Mouse (Mus musculus) hindbrain, embryonic 10.5 days (tissue): ENCODE data around the gene Ubxn11. TPM values are rescaled to one million over a fixed set of nuclear protein-coding genes. Genes with fewer than 3 reads are reported as not detected.

Source experiments
- DNase-seq: peaks from one replicate; pipeline ENCODE4 v3.0.0-alpha.2; 2017; ENCODE audit warnings: low spot score
- H3K27ac ChIP-seq: fragments of 300-500 bp; sonication (generic); 2 replicates; pipeline ENCODE4 v1.5.1; 2016; ENCODE audit warnings: mild to moderate bottlenecking, moderate library complexity
- H3K27me3 ChIP-seq: fragments of 300-500 bp; sonication (generic); 2 replicates; pipeline ENCODE4 v1.6.1; 2016; ENCODE audit warnings: mild to moderate bottlenecking; ENCODE audit not compliant: poor library complexity, insufficient read depth, severe bottlenecking
- H3K36me3 ChIP-seq: fragments of 300-500 bp; sonication (generic); 2 replicates; pipeline ENCODE4 v1.6.1; 2016; ENCODE audit warnings: mild to moderate bottlenecking, moderate library complexity
- H3K4me1 ChIP-seq: fragments of 300-500 bp; sonication (generic); replicated peaks from 2 replicates; pipeline ENCODE4 v1.6.1; 2016; ENCODE audit warnings: mild to moderate bottlenecking
- H3K4me3 ChIP-seq: fragments of 300-500 bp; sonication (generic); 2 replicates; pipeline ENCODE4 v1.5.1; 2016; ENCODE audit warnings: mild to moderate bottlenecking, moderate library complexity
- H3K9me3 ChIP-seq: fragments of 300-500 bp; sonication (generic); 2 replicates; pipeline ENCODE4 v1.6.1; 2016; ENCODE audit warnings: mild to moderate bottlenecking, moderate library complexity
- WGBS: fragments of 180-500 bp; shearing (Covaris S2); methylation state at CpG from one replicate; pipeline ENCODE4 v1.1.7; 2016; 5-methylcytosine and 5-hydroxymethylcytosine counted together
- polyA plus RNA-seq: library from polyadenylated mRNA; unstranded; fragments of >200 nt; fragmentation: Nextera tagmentation; extraction: Ambion mirVana; gene quantifications from 2 replicates; pipeline ENCODE4 v1.2.1, GENCODE M21; 2016

Ubxn11 gene
- polyA plus RNA-seq, 1 experiment from 2014 or later: 11.2 TPM

DNA sequence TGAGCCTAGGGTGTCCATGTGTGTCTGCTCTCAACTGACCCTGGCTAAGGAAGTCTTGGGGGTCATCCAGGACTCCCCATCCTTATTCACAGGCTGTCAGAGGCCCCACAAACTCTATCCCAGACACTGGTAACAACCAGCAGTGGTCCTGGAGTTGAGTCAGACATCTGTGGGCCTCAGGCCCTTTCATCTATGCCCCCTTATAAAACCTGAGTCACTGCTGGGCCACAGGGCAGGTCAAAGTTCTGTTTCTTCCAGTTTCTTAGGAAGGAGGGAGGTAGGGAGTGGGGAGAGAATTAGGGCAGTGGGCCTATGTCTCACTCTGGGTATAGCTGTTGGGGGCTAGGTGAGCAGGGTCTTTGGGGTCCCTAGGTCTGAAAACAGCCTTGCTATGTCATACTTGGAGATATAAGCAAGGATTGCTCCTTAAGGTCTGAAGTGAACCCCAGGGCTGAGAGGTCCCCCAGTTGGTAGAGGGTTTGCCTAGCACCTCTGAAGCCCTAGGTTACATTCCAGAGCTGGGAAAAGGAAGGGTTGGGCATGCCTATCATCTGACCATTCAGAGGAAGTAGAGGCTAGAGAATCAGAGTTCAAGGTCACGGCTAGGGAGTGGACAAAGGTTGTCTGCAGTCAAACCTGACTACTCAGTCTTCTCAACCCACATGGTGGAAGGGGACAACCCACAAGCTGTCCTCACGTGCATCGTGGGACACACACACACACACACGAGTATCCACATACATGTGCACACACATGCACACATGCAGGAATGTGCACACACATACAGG, 33.4 kb upstream of the Ubxn11 start:
- Histone ChIP-seq H3K36me3 (no peaks in the 10 kb centered on the region), H3K4me1 (peaks cover 8% of the 10 kb centered on the region), H3K27me3 (peaks cover 29% of the 10 kb centered on the region), H3K9me3 (no peaks in the 10 kb centered on the region), H3K27ac (no peak overlapping the region), H3K4me3 (no peak overlapping the region)
- no peak for DNase-seq
- 94% methylated on average over 4 of the region's 4 CpGs for WGBS

DNA sequence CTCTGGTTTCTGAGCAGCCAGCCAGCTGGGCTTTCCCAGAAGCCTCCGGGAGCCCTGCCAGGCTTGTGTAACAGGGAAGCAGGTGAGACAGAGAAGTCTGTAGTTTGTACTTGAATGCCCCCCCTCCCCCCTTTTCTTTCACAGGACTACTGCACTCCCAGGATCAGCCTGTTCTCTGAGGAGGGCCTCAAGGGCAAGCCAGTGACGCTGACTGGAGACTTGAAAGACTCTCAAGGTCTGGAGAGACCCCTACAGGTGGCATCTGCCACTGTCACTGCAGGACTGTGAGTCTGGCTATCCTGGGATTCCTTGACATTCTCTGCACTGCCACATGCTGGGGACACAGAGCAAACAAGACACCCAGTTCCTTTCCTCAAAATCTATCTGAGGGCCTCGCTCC, 23.7 kb upstream of the Ubxn11 start:
- H3K36me3 ChIP-seq: no peaks in the 10 kb centered on the region
- DNase-seq: peak; percentile 68
- 24% methylated on average over 3 of the region's 3 CpGs for WGBS
- peaks cover 32% of the 10 kb centered on the region for H3K27me3 ChIP-seq
- H3K4me1 ChIP-seq: peaks cover 26% of the 10 kb centered on the region
- H3K4me3 ChIP-seq: no peak overlapping the region
- no peaks in the 10 kb centered on the region for H3K9me3 ChIP-seq
- H3K27ac ChIP-seq: no peak overlapping the region

GRCm38 (mm10) chr4:134080674-134081073, 21.7 kb upstream of the Ubxn11 start:
- Histone ChIP-seq H3K4me3 (no peak overlapping the region), H3K36me3 (no peaks in the 10 kb centered on the region), H3K27me3 (peaks cover 32% of the 10 kb centered on the region), H3K9me3 (peaks cover 3% of the 10 kb centered on the region; the same call in 1 of the 2 replicates), H3K27ac (no peak overlapping the region), H3K4me1 (peaks cover 26% of the 10 kb centered on the region)
- WGBS: 83% methylated on average over 4 of the region's 4 CpGs
- DNase-seq: no peak

DNA sequence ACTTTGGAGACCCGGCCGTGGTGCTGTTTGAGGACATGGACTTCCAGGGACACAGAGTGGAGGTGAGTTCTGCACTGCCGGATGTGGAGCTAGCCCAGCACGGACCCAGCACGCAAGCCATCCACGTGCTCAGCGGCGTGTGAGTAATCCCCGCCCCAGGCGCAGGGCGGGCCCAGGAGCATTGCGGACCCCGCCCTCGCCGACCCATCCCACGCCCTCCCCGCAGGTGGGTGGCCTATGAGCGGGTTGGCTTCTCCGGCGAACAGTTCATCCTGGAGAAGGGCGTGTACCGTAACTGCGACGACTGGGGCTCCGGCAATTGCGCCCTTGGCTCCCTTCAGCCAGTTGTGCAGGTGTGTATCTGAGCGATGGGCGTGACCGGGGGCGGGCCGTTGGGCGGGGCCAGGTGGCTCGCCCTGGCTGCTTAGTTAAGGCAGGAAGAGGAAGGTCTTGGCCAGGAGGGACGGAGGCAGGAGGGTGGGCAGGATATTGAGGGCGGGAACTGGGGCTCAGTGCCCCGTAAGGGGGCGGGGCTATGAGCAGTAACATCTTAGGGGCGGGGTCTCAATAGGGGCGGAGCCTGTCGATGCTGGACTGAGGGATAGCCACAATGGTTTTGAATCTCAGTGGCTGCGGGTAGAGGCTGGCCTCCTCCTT, 20.5 kb upstream of the Ubxn11 start:
- peaks cover 26% of the 10 kb centered on the region for H3K4me1 ChIP-seq
- WGBS: under 1% methylated on average over 41 of the region's 41 CpGs
- H3K27ac ChIP-seq: peak overlapping the region; percentile 37
- H3K9me3 ChIP-seq: peaks cover 3% of the 10 kb centered on the region; the same call in 1 of the 2 replicates
- H3K36me3 ChIP-seq: no peaks in the 10 kb centered on the region
- H3K4me3 ChIP-seq: peak overlapping the region; percentile 55
- peaks cover 32% of the 10 kb centered on the region for H3K27me3 ChIP-seq
- peak; percentile 78 for DNase-seq

GRCm38 (mm10) chr4:134082460-134082859, 19.9 kb upstream of the Ubxn11 start:
- peak overlapping the region; percentile 37; the same call in 1 of the 2 replicates for H3K27ac ChIP-seq
- 14% methylated on average over 7 of the region's 7 CpGs for WGBS

DNA sequence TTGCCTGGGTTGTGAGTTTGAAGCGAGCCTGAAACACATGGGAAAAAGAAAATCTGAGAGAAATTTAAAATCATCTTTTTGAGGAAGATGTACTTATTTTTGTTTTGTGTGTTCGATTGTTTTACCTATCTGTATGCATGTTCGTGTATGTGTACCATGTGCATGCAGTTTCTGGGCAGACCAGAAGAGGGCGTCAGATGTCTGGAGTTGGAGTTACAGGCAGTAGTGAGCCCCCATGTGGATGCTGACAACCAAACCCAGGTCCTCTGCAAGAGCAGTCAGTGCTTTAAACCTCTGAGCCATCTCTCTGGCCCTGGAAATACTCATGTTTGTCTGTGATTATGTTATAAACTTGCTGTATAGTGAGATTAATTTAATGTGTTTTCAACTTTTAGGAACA, 17.4 kb upstream of the Ubxn11 start:
- Histone ChIP-seq H3K4me3 (no peak overlapping the region), H3K36me3 (no peaks in the 10 kb centered on the region), H3K9me3 (peaks cover 3% of the 10 kb centered on the region; the same call in 1 of the 2 replicates), H3K4me1 (peaks cover 17% of the 10 kb centered on the region), H3K27ac (no peak overlapping the region), H3K27me3 (peaks cover 31% of the 10 kb centered on the region)
- no peak for DNase-seq
- WGBS: 86% methylated on average over 4 of the region's 4 CpGs

More at GRCm38 (mm10) chr4:134082460-134082859, 19.9 kb upstream of the Ubxn11 start:
- Histone ChIP-seq H3K4me1 (peaks cover 26% of the 10 kb centered on the region), H3K27me3 (peaks cover 32% of the 10 kb centered on the region), H3K4me3 (peak overlapping the region; percentile 55), H3K36me3 (no peaks in the 10 kb centered on the region), H3K9me3 (peaks cover 3% of the 10 kb centered on the region; the same call in 1 of the 2 replicates)
- no peak for DNase-seq

- H3K36me3 ChIP-seq: no peaks in the 10 kb centered on the region
- 0 out of 2 replicates have a peak, but pooled peaks cover 7% of the 10 kb centered on the region for H3K27me3 ChIP-seq
- peak; percentile 48 for DNase-seq
- no peak overlapping the region for H3K27ac ChIP-seq
- peaks cover 3% of the 10 kb centered on the region for H3K4me1 ChIP-seq
- WGBS: 53% methylated on average over 7 of the region's 7 CpGs
- no peak overlapping the region for H3K4me3 ChIP-seq
- peaks cover 3% of the 10 kb centered on the region; the same call in 1 of the 2 replicates for H3K9me3 ChIP-seq
Measured at GRCm38 (mm10) chr4:134087412-134087811, 15.0 kb upstream of the Ubxn11 start.

GRCm38 (mm10) chr4:134089029-134089428, 13.3 kb upstream of the Ubxn11 start:
- no peaks in the 10 kb centered on the region for H3K4me1 ChIP-seq
- H3K9me3 ChIP-seq: peaks cover 3% of the 10 kb centered on the region; the same call in 1 of the 2 replicates
- no peaks in the 10 kb centered on the region for H3K36me3 ChIP-seq
- DNase-seq: no peak
- 76% methylated on average over 9 of the region's 9 CpGs for WGBS
- H3K27ac ChIP-seq: no peak overlapping the region
- H3K27me3 ChIP-seq: no peaks in the 10 kb centered on the region
- H3K4me3 ChIP-seq: no peak overlapping the region

DNA sequence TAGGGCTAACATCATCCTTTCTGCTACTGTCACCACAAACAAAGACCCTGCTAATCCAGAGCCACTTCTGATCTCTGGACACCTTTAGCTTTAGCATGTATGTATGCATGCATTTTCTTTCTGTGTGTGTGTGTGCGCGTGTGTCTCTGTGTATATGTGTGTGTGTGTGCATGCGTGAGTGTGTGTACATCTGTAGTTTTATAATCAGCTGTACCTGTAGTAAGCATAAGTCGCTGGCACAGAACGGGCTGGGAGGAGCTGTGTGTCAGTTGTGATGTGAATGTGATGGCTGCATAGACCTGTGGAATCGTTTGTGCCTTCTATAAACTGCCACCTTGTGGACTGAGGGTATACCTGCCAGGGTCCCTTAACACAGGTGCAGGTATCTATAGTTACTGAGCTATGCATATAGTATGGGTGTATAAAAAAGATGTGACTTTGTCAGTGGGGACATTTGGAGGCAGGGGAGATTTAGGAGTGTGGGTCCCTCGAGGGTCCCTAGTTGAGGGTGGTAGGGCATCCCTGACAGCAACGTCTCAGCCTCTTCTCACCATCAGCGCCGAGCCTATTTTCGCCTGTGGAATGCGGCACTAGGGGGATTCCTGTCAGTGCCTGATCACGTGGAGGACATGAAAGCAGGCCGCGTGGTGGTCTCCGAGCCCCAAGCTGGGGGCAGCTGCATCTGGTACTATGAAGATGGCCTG, 11.7 kb upstream of the Ubxn11 start:
- DNase-seq: no peak
- no peaks in the 10 kb centered on the region for H3K4me1 ChIP-seq
- no peaks in the 10 kb centered on the region for H3K36me3 ChIP-seq
- H3K27me3 ChIP-seq: no peaks in the 10 kb centered on the region
- 85% methylated on average over 16 of the region's 16 CpGs for WGBS
- no peak overlapping the region for H3K4me3 ChIP-seq
- H3K27ac ChIP-seq: no peak overlapping the region
- H3K9me3 ChIP-seq: no peaks in the 10 kb centered on the region

GRCm38 (mm10) chr4:134091225-134091529, 11.2 kb upstream of the Ubxn11 start:
- WGBS: 86% methylated on average over 6 of the region's 6 CpGs
- no peaks in the 10 kb centered on the region for H3K4me1 ChIP-seq
- no peak for DNase-seq
- H3K36me3 ChIP-seq: no peaks in the 10 kb centered on the region
- H3K27me3 ChIP-seq: no peaks in the 10 kb centered on the region
- no peak overlapping the region for H3K4me3 ChIP-seq
- no peaks in the 10 kb centered on the region for H3K9me3 ChIP-seq
- no peak overlapping the region for H3K27ac ChIP-seq

DNA sequence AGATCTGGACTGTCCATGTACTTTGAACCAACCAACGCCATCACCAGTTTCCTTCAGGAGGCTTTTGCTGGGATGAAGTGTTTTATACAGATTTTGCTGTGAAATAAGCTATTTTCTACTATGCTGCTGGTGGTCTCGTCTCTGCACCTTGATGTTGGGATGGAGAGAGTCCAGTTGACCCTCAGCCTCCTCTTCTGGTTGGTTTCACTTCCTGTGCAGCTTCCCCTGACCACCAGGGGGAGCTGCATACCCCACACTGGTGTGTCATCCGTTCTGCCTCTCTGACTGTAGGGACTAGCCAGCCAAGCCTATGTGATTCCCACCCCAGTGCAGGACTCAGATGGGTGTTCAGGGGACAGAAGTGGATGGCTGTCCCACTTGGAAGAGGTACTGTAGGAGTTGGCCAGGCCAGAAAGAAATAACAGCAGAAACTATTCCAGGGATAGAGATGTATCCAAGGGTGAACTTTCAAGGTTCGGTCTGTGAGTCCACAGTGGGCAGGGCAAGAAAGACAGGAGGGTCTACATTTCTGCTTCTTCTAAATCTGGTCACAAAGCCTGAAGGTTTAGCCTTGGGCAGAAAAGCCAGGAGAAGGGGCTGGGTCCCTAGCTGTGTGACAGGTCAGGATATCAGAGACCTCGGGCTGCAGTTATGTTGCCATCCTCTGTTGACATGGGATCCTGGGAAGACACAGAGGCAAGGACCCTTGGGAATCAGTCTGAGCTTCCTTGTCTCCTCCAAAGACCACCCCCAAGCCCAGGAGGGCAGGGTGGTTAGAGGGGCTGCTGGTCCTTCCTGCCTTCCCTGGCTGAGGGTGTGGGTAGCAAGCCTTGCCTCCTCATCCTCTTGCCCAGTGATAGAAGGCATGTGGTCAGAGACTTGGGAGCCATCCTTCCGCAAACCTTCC, 9.7 kb upstream of the Ubxn11 start:
- peak; percentile 33 for DNase-seq

DNA sequence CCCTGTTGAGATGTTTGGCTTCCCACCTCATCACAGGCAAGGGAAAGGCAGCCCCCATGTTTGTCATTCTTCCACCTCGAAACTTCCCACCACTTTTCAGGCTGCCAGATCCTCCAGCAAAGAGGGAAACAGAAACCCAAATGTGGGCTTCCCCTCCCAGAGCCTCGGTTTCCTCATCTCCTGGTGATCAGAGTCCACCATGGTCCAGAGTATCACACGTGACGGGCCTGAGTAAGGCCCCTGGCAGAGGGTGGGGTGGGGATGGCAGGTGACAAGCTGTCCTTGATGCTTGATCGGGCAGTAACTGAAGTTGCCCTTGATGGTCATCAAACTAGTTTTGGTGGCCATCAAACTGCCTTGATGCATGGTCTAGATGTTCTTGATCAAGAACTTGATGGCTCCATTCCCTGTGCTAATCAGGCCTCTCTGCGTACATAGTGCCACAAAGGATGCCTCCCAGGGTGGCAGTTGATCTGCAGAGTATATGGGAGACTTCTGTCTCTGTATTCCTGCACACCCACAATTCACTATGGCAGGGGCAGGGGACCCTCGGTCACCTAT, 8.3 kb upstream of the Ubxn11 start:
- H3K27me3 ChIP-seq: no peaks in the 10 kb centered on the region
- H3K4me3 ChIP-seq: no peak overlapping the region
- no peaks in the 10 kb centered on the region for H3K9me3 ChIP-seq
- no peaks in the 10 kb centered on the region for H3K36me3 ChIP-seq
- 91% methylated on average over 7 of the region's 7 CpGs for WGBS
- H3K27ac ChIP-seq: no peak overlapping the region
- 0 out of 2 replicates have a peak, but pooled peaks cover 4% of the 10 kb centered on the region for H3K4me1 ChIP-seq
- DNase-seq: no peak

More for the DNA sequence above, 9.7 kb upstream of the Ubxn11 start:
- H3K4me3 ChIP-seq: no peak overlapping the region
- H3K27ac ChIP-seq: no peak overlapping the region
- no peaks in the 10 kb centered on the region for H3K36me3 ChIP-seq
- H3K9me3 ChIP-seq: no peaks in the 10 kb centered on the region
- 0 out of 2 replicates have a peak, but pooled peaks cover 4% of the 10 kb centered on the region for H3K4me1 ChIP-seq
- H3K27me3 ChIP-seq: no peaks in the 10 kb centered on the region
- WGBS: 69% methylated on average over 6 of the region's 6 CpGs
